Mouse (Mus musculus): ENCODE data around the gene Ralgds. TPM values are rescaled to one million over a fixed set of nuclear protein-coding genes. Genes with fewer than 3 reads are reported as not detected.
A peak's percentile ranks its signal among the peaks of the same experiment; 100 is the strongest.
"Not testable (repeated sequence)": the region's sequence is repeated elsewhere in the genome, so short reads cannot be mapped to it uniquely, and the experiment has no call there.

Gene Ralgds
- 90.9 and 92.7 TPM in 2 replicates for polyA plus RNA-seq (2012; rRNA removed)

- DNase-seq (ENCODE audit: extremely low spot score in 1 of 2, low spot score in 1 of 2) = no peak
Measured at GRCm38 (mm10) chr2:28512798-28513401, at the start of gene Ralgds. Ralgds (plus strand) TSS chr2:28513125.

- peak; percentile 49 to 90 for DNase-seq (ENCODE audit: extremely low spot score in 1 of 2, low spot score in 1 of 2)
Measured at GRCm38 (mm10) chr2:28463919-28464318, 49.0 kb upstream of the Ralgds start.

- DNase-seq (ENCODE audit: extremely low spot score in 1 of 2, low spot score in 1 of 2) = no peak
Measured at GRCm38 (mm10) chr2:28464919-28465318, 48.0 kb upstream of the Ralgds start.

GRCm38 (mm10) chr2:28465836-28466518 is 46.9 kb upstream of the Ralgds start, which contains the start of gene 1700007K13Rik:
1700007K13Rik (minus strand) TSS chr2:28466332.
- DNase-seq (ENCODE audit: extremely low spot score in 1 of 2, low spot score in 1 of 2) = peak; percentile 41 to 78

GRCm38 (mm10) chr2:28467860-28468485 is 45.0 kb upstream of the Ralgds start, which contains the start of gene Mrps2:
Mrps2 (plus strand) TSS chr2:28468066.
- peak; percentile 46 to 89 for DNase-seq (ENCODE audit: extremely low spot score in 1 of 2, low spot score in 1 of 2)

GRCm38 (mm10) chr2:28468486-28469225 is 44.3 kb upstream of the Ralgds start:
- no peak for DNase-seq (ENCODE audit: extremely low spot score in 1 of 2, low spot score in 1 of 2)

GRCm38 (mm10) chr2:28469461-28469860 is 43.5 kb upstream of the Ralgds start:
- no peak for DNase-seq (ENCODE audit: extremely low spot score in 1 of 2, low spot score in 1 of 2)

- no peak for DNase-seq (ENCODE audit: extremely low spot score in 1 of 2, low spot score in 1 of 2)
Measured at GRCm38 (mm10) chr2:28470591-28470990, 42.3 kb upstream of the Ralgds start.

GRCm38 (mm10) chr2:28472011-28472410 is 40.9 kb upstream of the Ralgds start:
- DNase-seq (ENCODE audit: extremely low spot score in 1 of 2, low spot score in 1 of 2) = not testable (repeated sequence)

- DNase-seq (ENCODE audit: extremely low spot score in 1 of 2, low spot score in 1 of 2) = not testable (repeated sequence)
Measured at GRCm38 (mm10) chr2:28477993-28478392, 34.9 kb upstream of the Ralgds start.

GRCm38 (mm10) chr2:28479208-28480204 is 33.4 kb upstream of the Ralgds start:
- no peak for DNase-seq (ENCODE audit: extremely low spot score in 1 of 2, low spot score in 1 of 2)

- DNase-seq (ENCODE audit: extremely low spot score in 1 of 2, low spot score in 1 of 2) = no peak
Measured at GRCm38 (mm10) chr2:28483861-28484260, 29.1 kb upstream of the Ralgds start.

GRCm38 (mm10) chr2:28494521-28494920 is 18.4 kb upstream of the Ralgds start:
- DNase-seq (ENCODE audit: extremely low spot score in 1 of 2, low spot score in 1 of 2) = no peak

GRCm38 (mm10) chr2:28495207-28495756 is 17.6 kb upstream of the Ralgds start:
- peak in 1 of 2 experiments; percentile 38 for DNase-seq (ENCODE audit: extremely low spot score in 1 of 2, low spot score in 1 of 2)

- DNase-seq (ENCODE audit: extremely low spot score in 1 of 2, low spot score in 1 of 2) = no peak
Measured at GRCm38 (mm10) chr2:28495801-28496595, 16.9 kb upstream of the Ralgds start.

GRCm38 (mm10) chr2:28496671-28497070 is 16.3 kb upstream of the Ralgds start, which contains the start of gene Gbgt1:
Gbgt1 (plus strand) TSS chr2:28496891.
- DNase-seq (ENCODE audit: extremely low spot score in 1 of 2, low spot score in 1 of 2) = no peak

- DNase-seq (ENCODE audit: extremely low spot score in 1 of 2, low spot score in 1 of 2) = no peak
Measured at GRCm38 (mm10) chr2:28497561-28497960, 15.4 kb upstream of the Ralgds start.

- DNase-seq (ENCODE audit: extremely low spot score in 1 of 2, low spot score in 1 of 2) = no peak
Measured at GRCm38 (mm10) chr2:28498431-28498830, 14.5 kb upstream of the Ralgds start.

Measured in frontal cortex, adult 2 months (tissue).